Mouse (Mus musculus) megakaryocyte, adult 5-6 weeks (primary cell): ENCODE measurements around the gene Hdac7. TPM values are rescaled to one million over a fixed set of nuclear protein-coding genes. Genes with fewer than 3 reads are reported as not detected.

Source experiments
- ATAC-seq: 2 replicates; pipeline ENCODE4 v1.8.0; 2016; ENCODE audit warnings: mild to moderate bottlenecking, inconsistent platforms; ENCODE audit not compliant: poor library complexity, severe bottlenecking
- total RNA-seq, 2 experiments: library from RNA; stranded (forward) in 1 of 2; stranded (reverse) in 1 of 2; fragments of 153-499, 151-499 nt in 1 of 2; fragments of 221-1000, 200-1000 nt in 1 of 2; gene quantifications; 2 replicates each; pipeline versions ENCODE4 v1.2.3 to v1.2.4; 2015 to 2017

Hdac7 gene
- total RNA-seq, 2 experiments from 2014 or later: 5.7 to 15.6 TPM

- ATAC-seq: no peak
These were observed 48.6 kb downstream of the Hdac7 start for GRCm38 (mm10) chr15:97795559-97796235.

- ATAC-seq: no peak
These were observed 50.0 kb downstream of the Hdac7 start for GRCm38 (mm10) chr15:97794268-97794667.

DNA sequence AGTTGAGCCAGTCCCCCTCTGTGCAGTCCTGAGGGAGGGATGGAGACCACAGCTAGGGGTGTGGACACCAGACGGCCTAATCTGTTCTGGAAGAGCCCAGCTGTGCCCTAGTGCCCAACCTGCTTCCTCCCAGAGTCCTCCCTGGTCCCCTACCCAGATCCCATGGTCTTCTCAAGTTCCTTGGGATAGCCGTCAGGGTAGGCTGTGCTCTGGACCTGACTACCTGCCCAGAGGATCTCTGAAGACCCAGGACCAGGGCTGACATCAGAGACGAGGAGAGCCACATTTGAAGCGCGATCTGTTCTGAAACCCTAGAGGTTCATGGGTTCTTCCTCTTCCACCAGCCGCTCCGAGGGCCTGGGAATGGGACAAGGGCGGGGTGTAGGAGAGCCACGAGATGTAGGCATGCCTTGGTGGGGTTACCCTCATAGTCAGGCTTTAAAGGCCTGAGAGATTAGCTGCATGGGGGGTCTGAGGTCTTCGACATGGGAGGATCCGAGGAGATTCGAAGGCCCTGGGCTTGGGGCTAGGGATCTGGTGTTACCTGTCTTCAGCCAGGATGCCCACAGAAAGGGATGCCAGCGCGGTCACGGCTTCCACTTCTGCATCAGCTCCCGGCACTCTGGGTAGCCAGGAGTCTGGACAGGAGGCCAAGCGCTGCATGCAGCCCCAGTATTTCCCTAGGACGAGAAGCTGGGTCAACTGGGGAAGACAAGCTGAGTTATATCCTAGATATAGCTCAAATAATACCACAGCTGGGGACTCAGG, 50.7 kb downstream of the Hdac7 start:
- no peak for ATAC-seq

DNA sequence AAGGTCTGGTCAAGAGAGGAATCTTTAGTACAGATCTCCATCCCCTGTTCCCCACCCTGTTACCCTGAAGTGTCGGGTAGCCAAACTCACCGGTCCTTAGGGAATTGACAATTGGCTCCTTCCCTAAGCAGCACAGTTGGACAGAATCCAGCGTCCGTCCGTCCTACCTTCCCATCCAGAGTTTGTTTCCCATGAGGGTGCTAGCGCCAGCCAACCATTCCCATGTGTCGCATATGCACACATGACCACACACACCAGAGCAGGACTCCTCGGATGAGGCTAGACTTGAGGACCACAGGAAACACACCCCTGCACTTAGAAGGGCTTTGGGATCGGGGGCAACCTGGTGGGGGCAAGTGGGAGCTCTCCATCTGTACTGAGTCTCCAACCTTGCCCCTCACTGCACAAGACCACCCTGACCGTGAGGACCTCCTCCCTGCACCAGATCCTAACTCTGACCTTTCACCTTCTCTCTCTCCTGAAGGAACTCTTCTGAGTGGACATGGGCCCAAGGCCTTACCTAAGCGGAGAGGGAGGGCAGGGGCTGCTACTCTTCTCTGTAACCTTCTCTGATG, 53.1 kb downstream of the Hdac7 start:
- no peak for ATAC-seq

DNA sequence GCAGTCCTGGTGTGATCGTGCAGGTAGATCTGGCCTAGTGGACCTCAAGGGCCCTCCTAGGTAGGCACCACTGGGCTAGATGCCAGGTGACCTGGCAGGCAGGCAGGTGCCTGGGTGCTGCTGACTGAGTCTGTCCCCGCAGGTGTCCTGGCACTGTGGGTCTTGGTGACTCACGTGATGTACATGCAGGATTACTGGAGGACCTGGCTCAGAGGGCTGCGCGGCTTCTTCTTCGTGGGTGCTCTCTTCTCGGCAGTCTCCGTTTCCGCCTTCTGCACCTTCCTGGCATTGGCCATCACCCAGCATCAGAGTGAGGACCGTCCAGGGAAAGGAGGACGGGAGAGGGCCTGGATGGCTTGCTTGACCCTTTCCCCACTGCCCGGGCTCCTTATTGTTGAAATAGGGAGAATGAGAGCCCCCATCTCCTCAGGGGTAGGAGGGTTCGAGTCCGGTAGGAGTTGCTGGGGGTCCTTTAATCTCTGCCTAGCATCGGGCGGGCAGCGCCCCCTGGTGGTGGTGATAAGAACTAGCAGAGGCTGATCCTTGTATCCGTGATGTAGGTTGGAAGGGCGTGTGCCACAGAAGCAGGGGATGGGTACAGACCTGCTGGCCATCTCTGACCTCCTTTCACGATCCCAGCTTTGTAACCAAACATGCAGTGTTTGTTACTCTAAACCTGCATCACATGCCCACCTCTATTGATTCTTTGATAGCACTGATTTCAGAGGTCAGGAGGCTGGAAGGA, 54.4 kb downstream of the Hdac7 start:
- ATAC-seq: peak; percentile 43

GRCm38 (mm10) chr15:97788821-97789220, 55.5 kb downstream of the Hdac7 start:
- no peak for ATAC-seq

- no peak for ATAC-seq
These were observed 56.3 kb downstream of the Hdac7 start for GRCm38 (mm10) chr15:97787799-97788667.

GRCm38 (mm10) chr15:97787148-97787798, 57.0 kb downstream of the Hdac7 start:
- ATAC-seq: peak; percentile 9; the same call in 1 of the 2 replicates

DNA sequence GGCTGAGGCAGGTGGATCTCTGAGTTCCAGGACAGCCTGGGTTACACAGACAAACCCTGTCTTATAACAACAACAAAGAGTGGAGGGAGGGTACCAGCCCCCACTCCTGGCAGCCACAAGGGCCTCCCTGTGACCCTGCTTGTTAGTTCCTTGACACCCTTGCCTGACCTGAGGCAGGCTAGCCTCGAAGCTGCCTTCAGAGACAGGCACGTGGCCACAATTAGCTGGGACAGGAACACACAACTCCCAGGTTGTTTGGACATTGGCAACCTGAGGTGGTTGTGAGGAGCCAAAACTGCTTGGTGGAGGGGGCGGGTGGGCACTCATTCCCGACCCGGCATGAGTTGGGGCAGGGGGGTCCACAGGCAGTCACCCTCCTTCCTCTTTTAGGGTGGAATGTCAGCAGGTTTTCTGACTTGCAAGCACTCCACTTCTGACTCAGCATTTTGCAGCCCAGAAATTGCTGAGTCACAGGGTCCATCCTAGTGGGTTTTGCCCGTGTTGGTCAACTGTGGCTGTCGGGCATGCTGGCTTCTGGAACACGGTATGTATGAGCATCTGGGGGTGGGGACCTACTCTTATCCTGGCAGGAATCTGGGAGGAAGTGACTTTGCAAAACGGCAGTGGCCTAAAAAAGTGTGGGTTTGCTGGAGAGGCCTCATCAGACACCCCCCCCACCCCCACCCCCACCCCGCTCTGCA, 57.7 kb downstream of the Hdac7 start:
- peak; percentile 13; the same call in 1 of the 2 replicates for ATAC-seq

DNA sequence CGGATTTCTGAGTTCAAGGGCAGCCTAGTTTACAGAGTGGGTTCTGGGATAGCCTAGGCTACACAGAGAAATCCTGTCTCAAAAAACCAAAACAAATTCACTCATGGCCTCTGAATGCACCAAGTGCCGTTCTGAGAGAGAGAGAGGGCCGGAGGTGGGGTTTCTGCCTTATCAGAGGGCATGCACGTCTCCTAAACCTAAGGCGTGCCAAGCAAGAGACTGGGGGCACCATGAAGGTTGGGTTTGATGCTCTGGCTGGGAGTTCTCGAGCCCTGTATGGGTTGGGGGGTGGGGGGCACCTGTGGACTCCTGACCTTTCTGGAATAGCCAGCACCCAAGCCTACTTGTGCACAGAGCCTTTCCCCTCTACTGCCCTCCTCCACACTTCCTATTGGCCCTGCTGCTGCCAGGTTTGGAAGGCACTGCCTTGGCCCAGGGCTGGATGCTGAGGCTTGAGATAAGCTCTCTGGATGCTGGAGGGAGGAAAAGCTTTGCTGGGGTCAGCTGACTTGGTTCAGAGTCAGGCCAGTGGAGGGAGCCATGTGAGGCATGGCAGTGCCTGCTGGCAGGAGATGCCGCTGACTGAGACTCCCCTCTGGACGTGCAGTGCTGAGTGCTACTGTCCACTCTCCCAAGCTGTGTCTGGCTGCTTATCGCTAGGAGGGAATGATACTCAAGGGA, 58.4 kb downstream of the Hdac7 start:
- peak; percentile 5; the same call in 1 of the 2 replicates for ATAC-seq

- peak; percentile 4 for ATAC-seq
These were observed 59.6 kb downstream of the Hdac7 start for GRCm38 (mm10) chr15:97784561-97785161.

DNA sequence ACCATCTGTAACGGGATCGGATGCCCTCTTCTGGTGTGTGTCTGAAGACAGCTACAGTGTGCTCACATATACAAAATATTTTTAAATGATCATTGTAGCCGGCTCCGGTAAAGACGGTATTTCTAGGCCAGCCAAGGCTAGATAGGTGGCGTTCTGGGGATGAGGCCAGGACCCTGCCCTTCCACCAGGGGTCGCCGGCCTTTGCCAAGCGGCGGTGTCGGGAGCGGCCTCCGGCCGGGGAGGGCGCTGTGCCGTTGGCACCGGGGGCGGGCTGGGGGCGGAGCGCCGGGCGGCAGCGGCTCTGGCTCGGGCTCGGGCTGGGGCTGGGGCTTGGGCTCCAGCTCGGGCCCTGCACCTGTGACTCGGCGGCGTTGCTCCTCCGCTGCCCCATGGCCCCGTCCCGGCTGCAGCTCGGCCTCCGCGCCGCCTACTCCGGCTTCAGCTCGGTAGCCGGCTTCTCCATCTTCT, 60.2 kb downstream of the Hdac7 start:
- peak; percentile 79 for ATAC-seq

- peak; percentile 41 for ATAC-seq
These were observed 61.6 kb downstream of the Hdac7 start for GRCm38 (mm10) chr15:97782749-97783105.

DNA sequence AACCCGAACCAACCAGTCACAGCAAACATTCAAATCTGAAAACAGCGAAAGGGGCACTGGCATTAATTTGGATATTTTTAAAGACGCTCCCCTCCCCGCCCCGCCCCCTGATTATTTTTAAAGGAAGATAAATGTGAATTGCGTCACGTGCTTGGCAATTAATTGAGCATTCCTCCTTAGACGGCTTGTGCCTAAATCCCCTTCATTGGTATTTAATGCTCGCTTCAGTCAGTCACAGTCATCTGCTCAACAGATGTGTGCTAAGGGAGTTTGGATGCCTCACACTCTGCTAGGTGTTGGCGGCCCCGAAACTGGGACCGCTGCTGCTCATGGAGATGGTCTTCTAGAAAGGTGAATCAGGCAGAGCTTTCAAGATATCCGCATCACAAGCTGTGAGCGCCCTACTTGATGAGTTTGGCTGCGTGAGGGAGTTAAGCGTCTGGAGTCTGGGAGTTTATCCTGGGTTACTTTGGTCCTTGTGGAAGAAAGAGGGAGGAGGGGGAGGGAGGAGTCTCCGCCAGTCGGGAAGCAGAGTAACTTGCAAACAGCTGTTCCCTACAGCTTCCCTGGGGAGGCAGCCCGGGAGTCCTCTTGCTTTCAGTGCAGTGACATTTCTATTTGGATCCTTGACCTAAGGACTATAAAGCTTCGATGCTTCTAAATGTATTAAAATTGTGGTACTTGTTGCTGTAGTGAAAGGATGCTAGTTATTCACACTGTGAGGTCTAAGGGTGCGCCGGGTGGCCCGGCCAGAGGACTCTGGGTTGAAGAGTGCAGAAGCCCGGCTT, 62.1 kb downstream of the Hdac7 start:
- ATAC-seq: no peak

- no peak for ATAC-seq
These were observed 63.7 kb downstream of the Hdac7 start for GRCm38 (mm10) chr15:97780611-97781031.

DNA sequence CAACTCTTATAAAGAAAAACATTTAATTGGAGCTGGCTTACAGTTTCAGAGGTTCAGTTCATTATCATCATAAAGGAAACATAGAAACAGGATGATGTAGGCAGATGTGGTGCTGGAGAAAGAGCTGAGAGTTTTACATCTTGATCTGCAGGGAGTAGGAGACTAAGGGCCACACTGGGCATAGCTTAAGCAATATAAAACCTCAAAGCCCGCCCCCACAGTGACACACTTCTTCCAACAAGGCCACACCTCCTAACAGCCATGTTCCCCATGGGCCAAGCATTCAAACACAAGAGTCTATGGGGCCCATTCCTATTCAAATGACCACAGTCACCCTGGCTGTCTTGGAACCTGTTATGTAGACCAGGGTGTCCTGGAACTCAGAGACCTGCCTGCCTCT, 64.7 kb downstream of the Hdac7 start:
- ATAC-seq: no peak
